Mouse (Mus musculus) c-Kit-positive CD71-positive TER-119-negative erythroid progenitor cells, embryonic 14.5 days (primary cell): ENCODE results near the gene Xpo5.

Experiments used
- DNase-seq: peaks from one replicate; pipeline ENCODE4 v3.0.0-alpha.2; 2013; ENCODE audit warnings: low read depth

Gene Xpo5

GRCm38 (mm10) chr17:46258279-46259053, 55.9 kb downstream of the Xpo5 start:
- DNase-seq: no peak

- no peak for DNase-seq
Measured at GRCm38 (mm10) chr17:46259675-46260074, 57.1 kb downstream of the Xpo5 start.

GRCm38 (mm10) chr17:46262201-46262694, 59.7 kb downstream of the Xpo5 start:
- DNase-seq: no peak

GRCm38 (mm10) chr17:46265502-46265901, 62.9 kb downstream of the Xpo5 start:
- no peak for DNase-seq

- no peak for DNase-seq
Measured at GRCm38 (mm10) chr17:46265918-46266618, 63.5 kb downstream of the Xpo5 start.

GRCm38 (mm10) chr17:46266986-46267385, 64.4 kb downstream of the Xpo5 start:
- DNase-seq: no peak

GRCm38 (mm10) chr17:46267511-46267910, 64.9 kb downstream of the Xpo5 start:
- no peak for DNase-seq

GRCm38 (mm10) chr17:46268026-46268720, 65.6 kb downstream of the Xpo5 start:
- DNase-seq: no peak

GRCm38 (mm10) chr17:46269771-46270534, 67.4 kb downstream of the Xpo5 start:
- no peak for DNase-seq

- DNase-seq: no peak
Measured at GRCm38 (mm10) chr17:46272058-46272457, 69.5 kb downstream of the Xpo5 start.

GRCm38 (mm10) chr17:46272675-46273074, 70.1 kb downstream of the Xpo5 start:
- DNase-seq: no peak

- no peak for DNase-seq
Measured at GRCm38 (mm10) chr17:46273803-46274236, 71.2 kb downstream of the Xpo5 start.

GRCm38 (mm10) chr17:46274465-46274864, 71.9 kb downstream of the Xpo5 start:
- DNase-seq: no peak

GRCm38 (mm10) chr17:46275034-46275433, 72.5 kb downstream of the Xpo5 start:
- no peak for DNase-seq

- DNase-seq: no peak
Measured at GRCm38 (mm10) chr17:46275506-46275905, 72.9 kb downstream of the Xpo5 start.

- no peak for DNase-seq
Measured at GRCm38 (mm10) chr17:46277586-46277985, 75.0 kb downstream of the Xpo5 start.

- DNase-seq: no peak
Measured at GRCm38 (mm10) chr17:46278011-46278765, 75.6 kb downstream of the Xpo5 start.

GRCm38 (mm10) chr17:46282483-46283123, 80.0 kb downstream of the Xpo5 start, which contains the start of gene Tjap1:
Gene Tjap1, minus strand, starts transcription at chr17:46283026.
- peak; percentile 64 for DNase-seq

GRCm38 (mm10) chr17:46283140-46283539, 80.6 kb downstream of the Xpo5 start:
- no peak for DNase-seq

- DNase-seq: no peak
Measured at GRCm38 (mm10) chr17:46283911-46284310, 81.3 kb downstream of the Xpo5 start.
